Mouse (Mus musculus) midbrain, embryonic 10.5 days (tissue): Measurements from ENCODE around the gene Hist1h2bh. TPM values are rescaled to one million over a fixed set of nuclear protein-coding genes. Genes with fewer than 3 reads are reported as not detected.
"Not testable (repeated sequence)": the region's sequence is repeated elsewhere in the genome, so short reads cannot be mapped to it uniquely, and the experiment has no call there.

ENCODE experiments used
- DNase-seq: peaks from one replicate; pipeline ENCODE4 v3.0.0-alpha.2; 2017; ENCODE audit warnings: low spot score
- H3K27ac ChIP-seq: fragments of 300-500 bp; sonication (generic); replicated peaks from 2 replicates; pipeline ENCODE4 v1.5.1; 2016; ENCODE audit warnings: mild to moderate bottlenecking
- H3K27me3 ChIP-seq: fragments of 300-500 bp; sonication (generic); 2 replicates; pipeline ENCODE4 v1.6.1; 2016; ENCODE audit warnings: low read depth, mild to moderate bottlenecking; ENCODE audit not compliant: poor library complexity, severe bottlenecking
- H3K36me3 ChIP-seq: fragments of 300-500 bp; sonication (generic); 2 replicates; pipeline ENCODE4 v1.6.1; 2016; ENCODE audit warnings: mild to moderate bottlenecking, moderate library complexity
- H3K4me1 ChIP-seq: fragments of 300-500 bp; sonication (generic); 2 replicates; pipeline ENCODE4 v1.6.1; 2016
- H3K4me3 ChIP-seq: fragments of 300-500 bp; sonication (generic); 2 replicates; pipeline ENCODE4 v1.5.1; 2016; ENCODE audit warnings: mild to moderate bottlenecking, moderate library complexity
- H3K9me3 ChIP-seq: fragments of 300-500 bp; sonication (generic); replicated peaks from 2 replicates; pipeline ENCODE4 v1.6.1; 2016; ENCODE audit warnings: mild to moderate bottlenecking
- WGBS: fragments of 180-500 bp; shearing (Covaris S2); methylation state at CpG from one replicate; pipeline ENCODE4 v1.1.7; 2016; 5-methylcytosine and 5-hydroxymethylcytosine counted together
- polyA plus RNA-seq: library from polyadenylated mRNA; unstranded; fragments of >200 nt; fragmentation: Nextera tagmentation; extraction: Ambion mirVana; gene quantifications from 2 replicates; pipeline ENCODE4 v1.2.1, GENCODE M21; 2016

The Hist1h2bh gene
- polyA plus RNA-seq, 1 experiment from 2014 or later = 1.00 TPM

GRCm38 (mm10) chr13:23538249-23538648 lies 4.9 kb downstream of the Hist1h2bh start:
- 84% methylated on average over 5 of the region's 5 CpGs for WGBS
- Histone ChIP-seq H3K9me3 (no peaks in the 10 kb centered on the region), H3K27me3 (no peaks in the 10 kb centered on the region), H3K36me3 (no peaks in the 10 kb centered on the region), H3K4me1 (peaks cover 42% of the 10 kb centered on the region), H3K27ac (peak overlapping the region; percentile 61), H3K4me3 (0 out of 2 replicates have a peak overlapping the region, but pooled peaks have one; percentile 7)
- DNase-seq = no peak

- 82% methylated on average over 3 of the region's 3 CpGs for WGBS
- H3K4me3 ChIP-seq = peak overlapping the region; percentile 65
- H3K27ac ChIP-seq = peak overlapping the region; percentile 97
- peaks cover 47% of the 10 kb centered on the region for H3K4me1 ChIP-seq
- H3K9me3 ChIP-seq = no peaks in the 10 kb centered on the region
- H3K36me3 ChIP-seq = no peaks in the 10 kb centered on the region
- H3K27me3 ChIP-seq = no peaks in the 10 kb centered on the region
- no peak for DNase-seq
Measured at GRCm38 (mm10) chr13:23537006-23537710, 6.0 kb downstream of the Hist1h2bh start.

GRCm38 (mm10) chr13:23536076-23536822 lies 6.9 kb downstream of the Hist1h2bh start:
- no peaks in the 10 kb centered on the region for H3K27me3 ChIP-seq
- peak overlapping the region; percentile 65 for H3K4me3 ChIP-seq
- no peak for DNase-seq
- H3K36me3 ChIP-seq = no peaks in the 10 kb centered on the region
- H3K9me3 ChIP-seq = no peaks in the 10 kb centered on the region
- peaks cover 44% of the 10 kb centered on the region for H3K4me1 ChIP-seq
- H3K27ac ChIP-seq = peak overlapping the region; percentile 97
- WGBS = 23% methylated on average over 7 of the region's 7 CpGs

GRCm38 (mm10) chr13:23535137-23536075 lies 7.8 kb downstream of the Hist1h2bh start, which contains the start of gene Hist1h3g:
Hist1h3g (plus strand) TSS chr13:23535422.
- H3K27me3 ChIP-seq, H3K9me3 ChIP-seq, H3K36me3 ChIP-seq: not testable (repeated sequence)
- peak; percentile 92 for DNase-seq
- under 1% methylated on average over 53 of the region's 62 CpGs for WGBS
- Histone ChIP-seq H3K4me1 (peaks cover 44% of the 10 kb centered on the region), H3K27ac (peak within 1 kb of the TSS; percentile 97), H3K4me3 (peak within 1 kb of the TSS; percentile 65)

GRCm38 (mm10) chr13:23534368-23535131 lies 8.6 kb downstream of the Hist1h2bh start:
- peaks cover 47% of the 10 kb centered on the region for H3K4me1 ChIP-seq
- H3K36me3 ChIP-seq = no peaks in the 10 kb centered on the region
- no peaks in the 10 kb centered on the region for H3K27me3 ChIP-seq
- DNase-seq = no peak
- H3K27ac ChIP-seq = peak overlapping the region; percentile 97
- H3K4me3 ChIP-seq = peak overlapping the region; percentile 65
- WGBS = 2% methylated on average over 15 of the region's 15 CpGs
- H3K9me3 ChIP-seq = no peaks in the 10 kb centered on the region

GRCm38 (mm10) chr13:23533560-23534367 lies 9.4 kb downstream of the Hist1h2bh start, which contains the start of gene Hist1h2af:
Hist1h2af (plus strand) TSS chr13:23533906.
- H3K36me3 ChIP-seq, H3K27me3 ChIP-seq, H3K9me3 ChIP-seq: not testable (repeated sequence)
- peak within 1 kb of the TSS; percentile 65 for H3K4me3 ChIP-seq
- WGBS = under 1% methylated on average over 31 of the region's 53 CpGs
- H3K27ac ChIP-seq = peak within 1 kb of the TSS; percentile 97
- peaks cover 54% of the 10 kb centered on the region for H3K4me1 ChIP-seq
- DNase-seq = peak; percentile 84

GRCm38 (mm10) chr13:23532262-23533075 lies 10.7 kb downstream of the Hist1h2bh start:
- no peaks in the 10 kb centered on the region for H3K27me3 ChIP-seq
- peaks cover 50% of the 10 kb centered on the region for H3K4me1 ChIP-seq
- DNase-seq = no peak
- peak overlapping the region; percentile 65 for H3K4me3 ChIP-seq
- H3K36me3 ChIP-seq = no peaks in the 10 kb centered on the region
- 28% methylated on average over 9 of the region's 9 CpGs for WGBS
- peak overlapping the region; percentile 97 for H3K27ac ChIP-seq
- H3K9me3 ChIP-seq = no peaks in the 10 kb centered on the region

GRCm38 (mm10) chr13:23530901-23531875 lies 12.0 kb downstream of the Hist1h2bh start, which contains the start of gene Hist1h4h:
Hist1h4h (plus strand) TSS chr13:23531050.
- no peaks in the 10 kb centered on the region for H3K9me3 ChIP-seq
- H3K4me3 ChIP-seq = peak within 1 kb of the TSS; percentile 65
- peak within 1 kb of the TSS; percentile 97 for H3K27ac ChIP-seq
- no peaks in the 10 kb centered on the region for H3K36me3 ChIP-seq
- H3K27me3 ChIP-seq = no peaks in the 10 kb centered on the region
- peaks cover 45% of the 10 kb centered on the region for H3K4me1 ChIP-seq
- DNase-seq = peak; percentile 96
- under 1% methylated on average over 64 of the region's 70 CpGs for WGBS

- no peak for DNase-seq
- H3K27ac ChIP-seq = peak overlapping the region; percentile 97
- no peaks in the 10 kb centered on the region for H3K27me3 ChIP-seq
- WGBS = under 1% methylated on average over 20 of the region's 20 CpGs
- H3K9me3 ChIP-seq = no peaks in the 10 kb centered on the region
- peak overlapping the region; percentile 65 for H3K4me3 ChIP-seq
- peaks cover 49% of the 10 kb centered on the region for H3K4me1 ChIP-seq
- no peaks in the 10 kb centered on the region for H3K36me3 ChIP-seq
Measured at GRCm38 (mm10) chr13:23530181-23530900, 12.9 kb downstream of the Hist1h2bh start.
